Mouse (Mus musculus) left cerebral cortex, postnatal 14 days (tissue): ENCODE results near the gene Wee2. TPM values are rescaled to one million over a fixed set of nuclear protein-coding genes. Genes with fewer than 3 reads are reported as not detected.

ENCODE experiments used
- DNase-seq, 2 experiments: peaks; one replicate each; pipeline ENCODE4 v3.0.0; 2021 to 2022; ENCODE audit warnings: low spot score in 2 of 2, mixed read lengths in 1 of 2
- intact Hi-C: fragments of 180-260 bp; cut with DNase I; formaldehyde crosslinking; loops from one replicate; pipeline ENCODE4 v1.15.1; 2025
- total RNA-seq, 2 experiments: library from RNA; stranded (reverse); gene quantifications; 2 replicates each; pipeline ENCODE4 v1.2.3; 2021

The Wee2 gene
- total RNA-seq, 2 experiments from 2014 or later: not detected

GRCm38 (mm10) chr6:40434697-40435096 lies 4.2 kb upstream of the Wee2 start:
- intact Hi-C loops: loop anchor here (5.0 kb wide), 1 partner anchor 38 kb away; the partner anchor contains the start of gene Ssbp1
- DNase-seq: no peak

- intact Hi-C loops: loop anchor here (5.0 kb wide), 1 partner anchor 37 kb away; the partner anchor contains the start of gene Ssbp1
- DNase-seq: peak; percentile 69 to 78
Measured at GRCm38 (mm10) chr6:40435151-40436046, 3.5 kb upstream of the Wee2 start.

DNA sequence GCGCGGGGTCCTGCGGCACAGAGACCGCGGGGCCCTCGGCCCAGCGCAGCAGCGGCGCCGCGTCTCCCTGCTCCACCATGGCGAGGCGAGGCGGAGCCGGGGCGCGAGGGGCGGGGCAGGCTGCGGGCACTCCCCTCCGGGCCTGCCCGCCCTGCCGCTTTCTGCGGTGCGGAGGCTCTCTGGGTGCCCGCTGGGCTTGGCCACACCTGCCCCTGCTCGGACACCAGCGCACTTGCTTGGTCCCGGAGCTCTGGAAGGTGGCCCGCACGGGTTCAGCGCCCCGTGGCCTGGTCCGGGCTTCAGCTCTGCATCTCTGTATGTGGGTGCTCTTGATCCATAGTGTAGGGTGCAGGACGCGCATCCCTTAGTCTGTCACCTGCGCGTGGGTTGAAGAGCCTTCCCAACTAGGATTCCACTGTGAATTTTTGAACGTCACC lies 2.8 kb upstream of the Wee2 start, which contains the start of gene E330009J07Rik:
TSS of gene E330009J07Rik (minus strand) at position 89 of the 437 bp plus-strand sequence.
- intact Hi-C loops: loop anchor here (5.0 kb wide), 1 partner anchor 36 kb away; the partner anchor contains the start of gene Ssbp1

DNA sequence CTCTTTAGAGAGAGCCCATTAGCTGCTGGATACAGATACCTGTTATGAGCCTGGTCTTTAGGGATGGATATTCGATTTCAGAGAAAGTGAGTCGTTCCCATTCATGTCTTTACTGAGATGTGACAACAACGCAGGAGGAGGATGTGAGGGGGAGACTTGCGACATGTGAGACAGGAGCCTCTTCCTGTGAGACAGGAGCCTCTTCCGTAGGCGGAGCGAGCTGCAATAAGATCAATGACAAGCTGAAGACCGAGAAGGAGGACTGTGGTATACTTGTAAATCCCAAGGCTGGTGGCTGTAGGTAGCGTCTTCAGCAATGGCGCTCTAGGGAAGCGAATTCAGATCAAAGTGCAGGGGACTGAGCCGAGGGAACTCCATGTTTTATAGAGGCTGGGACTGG lies 843 bp downstream of the Wee2 start:
- no peak for DNase-seq
- intact Hi-C loops: loop anchor here (5.0 kb wide), 1 partner anchor 33 kb away; the partner anchor contains the start of gene Ssbp1

More for the DNA sequence above, 2.8 kb upstream of the Wee2 start, which contains the start of gene E330009J07Rik:
- DNase-seq: peak; percentile 67 to 75

- DNase-seq: no peak
- intact Hi-C loops: no loop called here
Measured at GRCm38 (mm10) chr6:40441276-40441675, 2.4 kb downstream of the Wee2 start.

DNA sequence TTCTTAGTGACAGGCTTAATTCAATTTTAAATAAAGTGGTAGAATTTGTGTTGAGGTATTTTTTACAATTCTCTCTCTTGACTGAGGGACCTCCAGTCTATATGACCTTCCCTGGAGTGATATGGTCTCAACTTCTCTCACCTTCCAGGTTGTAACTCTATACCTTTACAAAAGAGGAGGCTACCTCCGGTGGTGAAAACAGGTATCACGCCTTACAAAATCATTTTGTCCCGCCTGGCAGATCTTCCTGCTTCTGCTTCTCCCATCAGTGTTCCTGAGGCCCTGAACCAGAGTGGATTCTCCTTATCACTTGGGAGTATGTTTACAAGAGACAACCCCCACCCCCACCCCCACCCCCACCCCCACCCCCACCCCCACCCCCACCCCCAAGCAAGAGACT lies 2.9 kb downstream of the Wee2 start:
- no peak for DNase-seq
- intact Hi-C loops: no loop called here

GRCm38 (mm10) chr6:40443281-40443928 lies 4.5 kb downstream of the Wee2 start:
- no peak for DNase-seq
- intact Hi-C loops: no loop called here

GRCm38 (mm10) chr6:40448626-40449025 lies 9.7 kb downstream of the Wee2 start:
- DNase-seq: no peak
- intact Hi-C loops: no loop called here

DNA sequence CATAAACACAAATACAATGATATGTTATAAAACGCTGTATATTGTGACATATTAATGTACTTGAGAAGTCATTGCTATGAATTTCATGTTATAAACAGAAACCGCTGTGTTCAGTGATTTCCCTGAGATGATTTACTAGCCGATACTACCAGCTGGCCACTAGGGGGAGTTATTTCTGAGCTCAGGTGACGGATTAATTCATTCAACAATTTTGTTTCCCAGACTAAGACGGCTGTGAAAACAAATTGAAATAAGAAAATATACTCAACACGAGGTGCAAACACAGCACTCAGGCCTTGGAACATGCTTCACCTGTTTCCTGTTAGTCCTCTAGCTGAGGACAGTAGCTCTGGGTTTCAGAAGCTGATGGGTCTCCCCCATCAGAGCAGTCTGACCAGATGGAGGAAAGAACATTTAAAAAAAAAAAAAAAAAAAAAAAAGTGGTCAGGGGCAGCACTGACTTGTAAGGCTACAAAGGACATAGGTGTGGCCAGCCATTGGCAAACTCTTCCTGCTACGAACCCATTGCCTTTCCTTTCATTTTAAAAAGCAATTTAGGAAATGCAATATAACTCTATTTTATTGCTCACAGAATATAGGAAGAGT lies 15.7 kb downstream of the Wee2 start:
- DNase-seq: no peak
- intact Hi-C loops: no loop called here

GRCm38 (mm10) chr6:40465710-40466109 lies 26.8 kb downstream of the Wee2 start:
- DNase-seq: no peak
- intact Hi-C loops: no loop called here

DNA sequence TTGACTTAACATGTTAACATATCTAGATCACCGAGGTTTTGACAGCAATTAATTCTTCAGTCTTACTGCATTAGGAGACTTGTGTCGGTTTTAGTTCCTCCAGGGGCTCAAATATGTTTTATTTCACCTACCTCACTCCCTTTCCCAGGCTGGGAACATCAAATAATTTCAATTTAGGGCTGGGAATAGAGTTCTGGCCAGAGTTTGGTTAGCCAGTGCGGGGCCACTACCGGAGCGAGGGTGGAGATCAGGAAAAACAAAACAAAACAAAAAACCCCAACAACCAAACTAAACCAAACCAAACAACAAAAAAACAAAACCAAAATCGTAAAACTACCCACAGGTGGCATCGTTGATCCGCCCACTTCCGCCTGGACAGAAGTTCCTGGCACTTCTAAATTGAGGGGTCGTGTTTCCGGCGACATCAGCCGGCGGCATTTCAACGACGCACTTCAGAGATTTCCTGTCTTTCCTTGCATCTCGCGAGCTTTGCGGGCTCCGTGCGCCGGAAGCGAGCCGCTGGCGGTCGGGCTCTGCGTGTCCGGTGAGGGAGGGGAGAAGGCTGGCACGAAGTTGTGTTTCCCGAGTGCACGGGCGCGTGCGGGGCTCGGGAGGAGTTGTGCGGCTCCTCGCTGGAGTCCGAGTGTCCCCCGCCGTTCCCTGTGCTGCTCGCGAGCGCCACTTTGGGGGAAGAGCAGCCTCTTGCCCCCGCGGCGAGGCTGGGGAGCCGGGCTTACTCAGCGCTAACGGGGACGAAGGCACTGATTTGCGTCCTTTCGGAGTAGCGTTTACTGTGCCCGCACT lies 32.2 kb downstream of the Wee2 start, which contains the start of gene Ssbp1:
TSS of gene Ssbp1 (plus strand) at position 437 of the 804 bp plus-strand sequence.
- intact Hi-C loops: loop anchor here (5.0 to 10.0 kb wide), 2 partner anchors 34 to 374 kb away; partner anchors contain the start of genes E330009J07Rik and Wee2
- peak; percentile 93 to 95 for DNase-seq

- intact Hi-C loops: loop anchor here (5.0 to 10.0 kb wide), 2 partner anchors 34 to 373 kb away; partner anchors contain the start of genes E330009J07Rik and Wee2
- no peak for DNase-seq
Measured at GRCm38 (mm10) chr6:40471720-40472010, 32.8 kb downstream of the Wee2 start.

DNA sequence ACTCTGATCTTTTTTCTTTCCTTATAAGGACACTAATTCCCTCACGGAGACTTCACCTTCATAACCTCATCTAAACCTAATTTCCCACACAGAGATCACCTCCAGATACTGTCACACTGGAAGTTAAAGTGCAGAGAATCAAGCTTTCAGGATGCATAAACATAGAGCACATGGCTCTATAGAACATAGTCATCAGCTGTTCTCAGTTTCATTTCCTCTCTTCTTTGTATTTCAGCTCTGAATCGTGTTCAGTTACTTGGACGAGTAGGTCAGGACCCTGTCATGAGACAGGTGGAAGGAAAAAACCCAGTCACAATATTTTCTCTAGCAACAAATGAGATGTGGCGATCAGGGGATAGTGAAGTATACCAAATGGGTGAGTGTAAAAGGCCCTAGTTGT lies 37.2 kb downstream of the Wee2 start:
- intact Hi-C loops: loop anchor here (10.0 kb wide), 1 partner anchor 369 kb away; no protein-coding TSS in a partner anchor
- DNase-seq: no peak

- intact Hi-C loops: loop anchor here (2.0 to 10.0 kb wide), 2 partner anchors 209 to 365 kb away; no protein-coding TSS in a partner anchor
- DNase-seq: peak; percentile 10 to 13
Measured at GRCm38 (mm10) chr6:40479705-40480104, 40.8 kb downstream of the Wee2 start.

- no peak for DNase-seq
- intact Hi-C loops: no loop called here
Measured at GRCm38 (mm10) chr6:40482318-40482717, 43.4 kb downstream of the Wee2 start.

DNA sequence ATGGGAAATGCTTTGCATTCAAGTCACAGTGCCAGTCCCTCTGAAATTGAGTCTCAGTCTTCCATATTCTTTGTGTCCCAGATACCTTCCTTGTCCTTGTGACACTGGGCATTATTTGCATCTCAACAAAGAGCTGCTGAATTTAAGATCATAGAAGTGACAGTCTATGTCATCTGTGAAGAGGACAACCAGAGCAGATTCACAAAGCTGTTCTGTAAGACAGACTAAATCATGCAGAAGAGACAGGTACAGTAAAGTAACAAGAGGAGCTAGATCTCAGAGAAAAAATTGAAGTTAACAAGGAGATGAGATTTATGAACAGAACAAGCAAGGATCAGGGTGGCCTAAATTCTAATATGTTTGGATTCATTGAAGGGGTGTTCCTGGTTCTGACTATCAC lies 52.0 kb downstream of the Wee2 start, which contains the start of gene Tas2r137:
TSS of gene Tas2r137 (plus strand) at position 301 of the 400 bp plus-strand sequence.
- intact Hi-C loops: no loop called here
- no peak for DNase-seq

DNA sequence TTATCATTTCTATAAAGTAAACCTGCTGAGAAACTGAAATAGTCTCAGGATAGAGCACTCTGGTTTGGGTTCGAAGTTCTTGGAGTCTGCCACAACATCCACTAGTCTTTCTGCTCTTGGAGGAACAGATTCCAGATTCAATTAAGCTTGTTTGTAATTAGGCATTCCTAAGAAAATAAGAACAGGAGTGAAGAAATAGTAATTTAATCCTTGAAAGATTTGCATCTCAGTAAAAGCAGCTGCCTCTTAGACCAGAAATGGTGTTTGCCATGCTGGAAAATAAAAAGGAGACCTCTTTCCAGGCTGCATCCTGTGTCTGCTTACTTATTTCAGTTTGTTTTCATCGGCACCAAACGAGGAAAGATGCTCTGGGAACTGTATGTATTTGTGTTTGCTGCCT lies 54.3 kb downstream of the Wee2 start, which contains the start of gene Tas2r108:
TSS of gene Tas2r108 (plus strand) at position 301 of the 400 bp plus-strand sequence.
- DNase-seq: no peak
- intact Hi-C loops: no loop called here
